Mouse (Mus musculus) fat pad, adult 2 months (tissue): ENCODE measurements around the gene Pcbp2.
A peak's percentile ranks its signal among the peaks of the same experiment; 100 is the strongest.

Experiments
- DNase-seq: peaks from one replicate; pipeline ENCODE4 v3.0.0-alpha.2; 2011; ENCODE audit warnings: low read depth, low spot score; ENCODE audit errors: extremely low read depth

The Pcbp2 gene

GRCm38 (mm10) chr15:102505770-102506463 lies 35.6 kb downstream of the Pcbp2 start:
- no peak for DNase-seq

GRCm38 (mm10) chr15:102506464-102506830 lies 36.1 kb downstream of the Pcbp2 start:
- DNase-seq, result no peak

- no peak for DNase-seq
Measured at GRCm38 (mm10) chr15:102506864-102507263, 36.5 kb downstream of the Pcbp2 start.

DNA sequence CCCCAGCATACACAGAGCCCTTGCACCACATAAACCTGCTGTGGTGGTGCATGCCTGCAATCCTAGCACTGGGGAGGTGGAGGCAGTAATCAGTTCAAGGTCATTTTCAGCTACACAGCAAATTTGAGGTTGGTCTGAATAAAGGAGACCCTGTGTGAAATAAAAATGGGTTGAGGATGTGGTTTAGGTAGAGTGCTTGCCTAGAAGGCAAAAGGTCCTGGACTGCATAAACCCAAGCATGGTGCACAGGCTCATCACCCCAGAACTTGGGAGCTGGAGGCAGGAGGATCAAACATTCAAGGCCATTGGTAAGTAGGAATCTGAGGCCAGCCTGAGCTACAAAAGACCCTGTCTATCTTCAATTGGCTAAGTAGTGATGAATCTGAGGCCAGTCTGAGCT lies 37.2 kb downstream of the Pcbp2 start:
- DNase-seq, result no peak

GRCm38 (mm10) chr15:102508336-102508735 lies 38.0 kb downstream of the Pcbp2 start:
- no peak for DNase-seq

GRCm38 (mm10) chr15:102510110-102510509 lies 39.8 kb downstream of the Pcbp2 start:
- no peak for DNase-seq

GRCm38 (mm10) chr15:102510590-102511284 lies 40.4 kb downstream of the Pcbp2 start:
- DNase-seq, result no peak

DNA sequence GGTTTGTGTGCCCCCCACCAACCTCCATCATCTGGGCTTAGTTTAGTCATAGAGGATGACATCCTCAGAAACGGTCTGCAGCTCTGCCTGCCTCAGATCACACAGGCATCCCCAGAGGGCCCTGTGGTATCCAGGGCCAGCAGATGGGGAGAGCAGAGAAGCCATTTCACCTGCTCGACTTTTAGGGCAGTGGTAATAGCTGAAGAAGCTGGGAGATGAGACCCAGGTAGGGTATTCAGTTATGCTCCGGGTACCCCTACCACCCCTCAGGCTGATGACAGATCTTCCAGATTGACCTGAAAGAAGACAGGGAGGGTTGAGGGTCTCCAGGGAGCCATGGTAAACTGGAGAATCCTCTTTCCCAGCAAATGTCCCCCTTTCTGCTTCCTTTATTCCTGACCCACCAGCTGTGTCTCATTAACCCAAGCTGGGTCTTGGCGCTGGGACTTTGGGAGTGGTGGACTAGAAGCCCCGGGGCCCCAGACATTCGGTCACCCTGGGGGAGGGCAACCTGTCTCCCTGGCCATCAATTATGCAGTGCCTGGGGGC lies 41.0 kb downstream of the Pcbp2 start:
- no peak for DNase-seq

- no peak for DNase-seq
Measured at GRCm38 (mm10) chr15:102512010-102512409, 41.7 kb downstream of the Pcbp2 start.

GRCm38 (mm10) chr15:102512471-102512870 lies 42.1 kb downstream of the Pcbp2 start:
- no peak for DNase-seq

- DNase-seq, result no peak
Measured at GRCm38 (mm10) chr15:102513004-102513403, 42.7 kb downstream of the Pcbp2 start.

- DNase-seq, result no peak
Measured at GRCm38 (mm10) chr15:102515261-102515660, 44.9 kb downstream of the Pcbp2 start.

DNA sequence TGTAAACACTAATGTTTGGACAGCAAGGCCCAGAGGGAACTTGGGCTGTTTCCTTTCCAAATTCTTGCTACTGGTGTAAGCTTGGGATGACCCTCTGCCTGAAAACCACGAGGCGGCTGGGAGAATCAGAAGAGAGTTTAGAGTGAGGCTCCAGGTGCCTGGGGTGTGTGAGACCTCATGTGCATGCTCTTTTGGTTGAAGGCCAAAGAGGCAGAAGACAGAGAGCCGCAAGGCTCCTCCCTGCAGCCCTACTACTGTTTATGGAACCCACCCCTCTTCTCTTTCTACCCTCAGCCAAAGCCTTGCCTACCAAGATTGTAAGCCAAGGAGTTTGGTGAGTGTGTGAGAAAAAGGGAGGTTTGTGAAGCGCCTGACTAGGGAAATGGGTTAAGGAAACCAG lies 45.5 kb downstream of the Pcbp2 start:
- no peak for DNase-seq

DNA sequence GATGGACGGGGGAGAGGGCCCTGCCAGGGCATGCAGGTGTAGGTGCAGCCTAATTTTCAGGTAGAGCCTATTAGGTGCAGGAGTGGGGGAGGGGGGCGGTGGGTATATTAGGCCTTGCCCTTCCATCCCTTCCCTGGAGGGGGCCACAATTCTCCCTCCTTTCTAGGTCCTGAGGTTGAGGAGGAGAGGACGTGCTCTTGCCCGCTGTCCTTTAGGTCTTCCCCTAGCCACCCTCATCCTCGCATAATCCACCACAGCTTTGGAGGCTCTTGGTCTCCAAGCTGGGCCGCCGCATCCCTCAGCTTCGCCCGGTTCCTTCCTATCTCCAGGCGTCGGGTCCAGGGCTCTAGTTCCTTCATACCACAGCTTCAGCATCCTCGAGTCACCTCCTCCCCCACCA lies 46.0 kb downstream of the Pcbp2 start:
- no peak for DNase-seq

GRCm38 (mm10) chr15:102516728-102517404 lies 46.5 kb downstream of the Pcbp2 start, which contains the start of gene Map3k12:
TSS of gene Map3k12 (minus strand) at chr15:102517064.
- no peak for DNase-seq

DNA sequence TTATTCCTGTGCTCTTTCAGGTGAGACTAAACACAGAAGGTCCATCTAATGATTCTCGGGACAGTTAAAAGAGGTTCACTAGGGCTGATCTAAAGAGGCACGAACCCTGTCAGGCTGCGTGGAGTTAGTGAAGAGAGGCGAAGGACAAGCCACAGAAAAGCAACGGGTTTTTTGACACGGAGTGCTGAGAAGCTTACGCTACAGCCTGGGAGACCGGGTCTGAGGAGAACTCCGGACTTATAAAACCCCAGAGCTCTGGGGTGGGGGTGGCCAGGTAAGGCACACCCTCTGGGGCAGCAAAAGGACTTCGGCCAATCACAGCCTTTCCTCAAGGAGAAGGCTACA lies 47.3 kb downstream of the Pcbp2 start:
- no peak for DNase-seq

DNA sequence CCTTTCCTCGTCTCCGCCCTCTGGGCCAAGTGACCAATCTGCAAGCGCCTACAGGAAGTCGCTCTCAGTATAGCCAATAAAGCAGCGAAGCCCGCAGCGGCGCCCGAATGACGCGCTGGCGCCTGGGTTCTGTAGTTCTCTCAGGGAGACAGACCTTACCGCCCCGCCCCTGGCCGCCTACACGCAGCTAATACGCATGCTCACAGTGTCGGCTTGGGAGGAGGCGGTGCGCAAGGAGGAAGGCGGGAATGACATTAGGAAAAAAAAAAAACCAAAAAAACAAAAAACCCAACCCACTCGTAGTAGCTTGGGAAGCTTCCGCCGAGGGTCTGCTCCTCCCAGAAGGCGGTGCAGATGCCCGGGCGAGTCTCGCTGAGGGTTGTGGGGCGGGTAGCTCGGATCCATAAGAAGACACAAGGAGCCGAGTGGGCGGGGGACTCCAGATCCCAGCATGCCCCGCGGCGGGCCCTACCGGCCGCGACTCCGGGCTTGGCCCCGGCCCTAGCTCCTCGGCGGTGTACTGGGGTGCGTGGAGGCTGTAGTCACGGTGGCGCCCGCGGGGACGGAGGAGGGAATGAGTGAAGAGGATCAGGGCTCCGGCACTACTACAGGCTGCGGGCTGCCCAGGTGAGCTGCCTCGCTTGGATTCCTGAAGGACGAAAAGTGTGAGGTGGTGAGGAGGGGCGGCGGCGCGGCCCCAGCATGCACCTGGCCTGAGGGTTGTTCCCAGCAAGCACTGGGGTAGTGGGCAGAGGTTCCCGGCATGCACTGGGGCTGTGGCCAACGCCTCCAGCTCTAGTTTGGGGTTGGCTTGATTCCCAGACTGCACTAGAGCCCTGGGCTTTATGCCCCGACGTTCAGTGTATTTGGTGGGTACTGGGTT lies 47.9 kb downstream of the Pcbp2 start, which contains the start of gene Tarbp2:
TSS of gene Tarbp2 (plus strand) at position 217 of the 883 bp plus-strand sequence.
- peak; percentile 99 for DNase-seq

DNA sequence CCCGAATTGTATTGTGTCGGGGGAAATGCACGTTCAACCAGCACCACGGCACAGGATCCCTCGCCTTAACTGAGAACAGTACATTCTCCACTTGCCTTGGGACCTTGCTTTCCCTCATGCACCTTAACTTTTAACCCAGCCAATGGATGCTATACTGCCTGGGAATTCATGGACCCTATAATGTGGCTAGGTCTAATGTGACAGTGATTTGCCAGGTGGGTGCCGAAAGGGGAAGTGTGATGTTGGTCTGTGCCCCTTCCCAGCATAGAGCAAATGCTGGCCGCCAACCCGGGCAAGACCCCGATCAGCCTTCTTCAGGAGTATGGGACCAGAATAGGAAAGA lies 48.5 kb downstream of the Pcbp2 start:
- no peak for DNase-seq

DNA sequence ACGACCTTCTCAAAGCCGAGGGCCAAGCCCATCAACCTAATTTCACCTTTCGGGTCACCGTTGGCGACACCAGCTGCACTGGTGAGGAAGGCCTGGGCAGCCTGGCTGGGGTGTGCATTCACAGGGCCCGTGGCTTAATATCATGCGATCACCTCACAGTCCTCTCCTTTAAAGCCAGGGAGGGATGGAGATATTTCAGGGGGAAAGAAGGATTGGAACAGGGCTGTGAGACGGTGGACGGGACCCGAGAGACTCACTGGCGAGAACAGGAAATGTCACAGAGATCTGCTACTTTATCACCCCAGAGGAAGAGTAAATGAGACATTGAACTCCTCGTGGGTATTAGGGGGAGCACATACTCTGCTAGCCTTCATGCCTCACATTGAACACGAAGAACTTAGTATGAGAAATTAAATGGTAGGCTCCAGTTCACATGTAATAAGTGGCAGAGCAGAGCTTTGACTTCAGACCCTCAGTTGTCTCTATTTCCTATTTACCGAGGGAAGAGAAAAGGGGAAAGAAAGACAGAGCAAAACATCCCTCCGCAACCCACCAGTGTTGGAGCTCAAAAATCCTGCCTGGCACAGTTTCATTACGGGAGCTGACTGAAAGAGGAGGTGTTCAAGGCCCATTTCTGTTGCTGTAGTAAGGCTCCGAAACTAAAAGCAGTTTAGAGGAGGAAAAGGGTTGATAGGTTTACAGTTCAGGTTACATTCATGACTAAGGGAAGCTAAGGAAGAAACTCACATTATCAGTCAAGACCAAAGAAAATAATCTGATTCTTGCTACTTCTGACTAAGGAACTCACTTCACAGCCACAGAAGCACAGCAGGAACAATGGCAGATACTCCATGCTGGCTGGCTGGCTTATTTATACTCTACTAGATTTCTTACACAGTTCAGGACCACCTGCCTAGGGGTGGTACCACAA lies 49.1 kb downstream of the Pcbp2 start:
- no peak for DNase-seq

DNA sequence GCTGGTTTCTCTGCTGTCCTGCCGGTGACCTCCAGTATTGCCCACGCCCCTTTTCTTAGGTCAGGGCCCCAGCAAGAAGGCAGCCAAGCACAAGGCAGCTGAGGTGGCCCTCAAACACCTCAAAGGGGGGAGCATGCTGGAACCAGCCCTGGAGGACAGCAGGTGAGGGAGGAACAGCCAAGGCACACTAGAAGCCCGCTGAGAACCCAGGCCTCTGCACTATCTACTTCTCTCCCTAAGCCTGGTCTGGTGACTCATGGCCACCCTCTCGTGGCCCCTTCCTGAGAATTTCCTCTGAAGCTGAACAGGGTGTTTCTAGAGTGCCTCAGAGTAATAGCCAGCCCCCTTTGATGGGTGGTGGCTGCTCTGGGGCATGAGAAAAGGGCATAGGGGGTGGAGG lies 50.1 kb downstream of the Pcbp2 start:
- no peak for DNase-seq
